Mouse (Mus musculus): ENCODE results near the gene Myl6. TPM values are rescaled to one million over a fixed set of nuclear protein-coding genes. Genes with fewer than 3 reads are reported as not detected.
"Not testable (repeated sequence)": the region's sequence is repeated elsewhere in the genome, so short reads cannot be mapped to it uniquely, and the experiment has no call there.

Myl6 gene
- polyA plus RNA-seq, 1 experiment from 2014 or later = 892 TPM

GRCm38 (mm10) chr10:128505974-128506373 is 12.0 kb upstream of the Myl6 start:
- H3K27ac ChIP-seq = no peak overlapping the region
- no peak overlapping the region for H3K4me2 ChIP-seq
- H3K27me3 ChIP-seq (replicated peaks) = no peaks in the 10 kb centered on the region
- no peak overlapping the region for H3K4me3 ChIP-seq
- no peak for ATAC-seq (replicated peaks)
- no peaks in the 10 kb centered on the region for H3K4me1 ChIP-seq
- no peaks in the 10 kb centered on the region for H3K9me3 ChIP-seq
- H3K36me3 ChIP-seq (replicated peaks) = no peaks in the 10 kb centered on the region
- H3K9ac ChIP-seq = no peak overlapping the region
- WGBS = 96% methylated on average over 14 of the region's 14 CpGs

- H3K4me2 ChIP-seq; H3K4me3 ChIP-seq; ATAC-seq (replicated peaks); H3K9me3 ChIP-seq; H3K27ac ChIP-seq; H3K4me1 ChIP-seq; H3K9ac ChIP-seq; H3K36me3 ChIP-seq (replicated peaks); H3K27me3 ChIP-seq (replicated peaks): not testable (repeated sequence)
- 83% methylated on average over 5 of the region's 5 CpGs for WGBS
Observed at GRCm38 (mm10) chr10:128505371-128505667, 11.4 kb upstream of the Myl6 start.

- no peak overlapping the region for H3K27ac ChIP-seq
- WGBS = 83% methylated on average over 9 of the region's 9 CpGs
- no peak for ATAC-seq (replicated peaks)
Observed at GRCm38 (mm10) chr10:128504641-128505370, 10.9 kb upstream of the Myl6 start.

GRCm38 (mm10) chr10:128504012-128504411 is 10.1 kb upstream of the Myl6 start:
- no peak overlapping the region for H3K4me3 ChIP-seq

More at GRCm38 (mm10) chr10:128504641-128505370, 10.9 kb upstream of the Myl6 start:
- H3K4me1 ChIP-seq = no peaks in the 10 kb centered on the region
- no peak overlapping the region for H3K4me3 ChIP-seq
- no peak overlapping the region for H3K9ac ChIP-seq
- no peaks in the 10 kb centered on the region for H3K27me3 ChIP-seq (replicated peaks)
- no peaks in the 10 kb centered on the region for H3K9me3 ChIP-seq
- H3K36me3 ChIP-seq (replicated peaks) = no peaks in the 10 kb centered on the region
- H3K4me2 ChIP-seq = no peak overlapping the region

GRCm38 (mm10) chr10:128503532-128503931 is 9.6 kb upstream of the Myl6 start:
- H3K27me3 ChIP-seq (replicated peaks) = no peaks in the 10 kb centered on the region
- H3K9ac ChIP-seq = no peak overlapping the region
- no peak for ATAC-seq (replicated peaks)
- H3K9me3 ChIP-seq = no peaks in the 10 kb centered on the region
- WGBS = 74% methylated on average over 8 of the region's 8 CpGs
- H3K36me3 ChIP-seq (replicated peaks) = no peaks in the 10 kb centered on the region
- H3K4me1 ChIP-seq = peaks cover 7% of the 10 kb centered on the region
- H3K4me2 ChIP-seq = no peak overlapping the region
- H3K27ac ChIP-seq = no peak overlapping the region
- no peak overlapping the region for H3K4me3 ChIP-seq

More at GRCm38 (mm10) chr10:128504012-128504411, 10.1 kb upstream of the Myl6 start:
- H3K27ac ChIP-seq = no peak overlapping the region
- ATAC-seq (replicated peaks) = no peak
- WGBS = 96% methylated on average over 3 of the region's 3 CpGs
- H3K4me1 ChIP-seq = peaks cover 7% of the 10 kb centered on the region
- H3K4me2 ChIP-seq = no peak overlapping the region
- H3K27me3 ChIP-seq (replicated peaks) = no peaks in the 10 kb centered on the region
- H3K9ac ChIP-seq = no peak overlapping the region
- no peaks in the 10 kb centered on the region for H3K36me3 ChIP-seq (replicated peaks)
- no peaks in the 10 kb centered on the region for H3K9me3 ChIP-seq

- WGBS = 82% methylated on average over 5 of the region's 5 CpGs
- no peak for ATAC-seq (replicated peaks)
- H3K27ac ChIP-seq = no peak overlapping the region
- H3K36me3 ChIP-seq (replicated peaks) = no peaks in the 10 kb centered on the region
- H3K4me3 ChIP-seq = no peak overlapping the region
- peaks cover 13% of the 10 kb centered on the region for H3K4me1 ChIP-seq
- H3K4me2 ChIP-seq = no peak overlapping the region
- H3K9me3 ChIP-seq = no peaks in the 10 kb centered on the region
- H3K27me3 ChIP-seq (replicated peaks) = no peaks in the 10 kb centered on the region
- no peak overlapping the region for H3K9ac ChIP-seq
Observed at GRCm38 (mm10) chr10:128502341-128502740, 8.4 kb upstream of the Myl6 start.

GRCm38 (mm10) chr10:128499116-128499671 is 5.2 kb upstream of the Myl6 start:
- ATAC-seq (replicated peaks) = peak; percentile 19
- Histone ChIP-seq H3K36me3 (replicated peaks) (no peaks in the 10 kb centered on the region), H3K27me3 (replicated peaks) (no peaks in the 10 kb centered on the region), H3K9ac (peak overlapping the region; percentile 43), H3K27ac (peak overlapping the region; percentile 72), H3K4me3 (peak overlapping the region; percentile 77), H3K4me1 (peaks cover 21% of the 10 kb centered on the region), H3K4me2 (peak overlapping the region; percentile 83), H3K9me3 (no peaks in the 10 kb centered on the region)
- 1% methylated on average over 21 of the region's 21 CpGs for WGBS

GRCm38 (mm10) chr10:128498590-128498989 is 4.6 kb upstream of the Myl6 start, which contains the start of gene Myl6b:
Myl6b (minus strand) TSS chr10:128498685.
- Histone ChIP-seq H3K27me3 (replicated peaks) (no peaks in the 10 kb centered on the region), H3K4me2 (peak within 1 kb of the TSS; percentile 83), H3K4me3 (peak within 1 kb of the TSS; percentile 77), H3K27ac (peak within 1 kb of the TSS; percentile 72), H3K36me3 (replicated peaks) (no peaks in the 10 kb centered on the region), H3K9ac (peak within 1 kb of the TSS; percentile 43), H3K9me3 (no peaks in the 10 kb centered on the region), H3K4me1 (peaks cover 21% of the 10 kb centered on the region)
- WGBS = under 1% methylated on average over 27 of the region's 27 CpGs
- peak; percentile 80 for ATAC-seq (replicated peaks)

- Histone ChIP-seq H3K36me3 (replicated peaks) (no peaks in the 10 kb centered on the region), H3K27ac (no peak overlapping the region), H3K27me3 (replicated peaks) (no peaks in the 10 kb centered on the region), H3K4me3 (no peak overlapping the region), H3K9me3 (no peaks in the 10 kb centered on the region), H3K4me2 (no peak overlapping the region), H3K9ac (no peak overlapping the region), H3K4me1 (peaks cover 25% of the 10 kb centered on the region)
- ATAC-seq (replicated peaks) = no peak
- WGBS = 38% methylated on average over 6 of the region's 6 CpGs
Observed at GRCm38 (mm10) chr10:128497134-128497737, 3.3 kb upstream of the Myl6 start.

- Histone ChIP-seq H3K36me3 (replicated peaks) (peaks cover under 1% of the 10 kb centered on the region; the same call in 1 of the 2 replicates), H3K9ac (no peak overlapping the region), H3K27ac (no peak overlapping the region), H3K9me3 (no peaks in the 10 kb centered on the region), H3K4me2 (no peak overlapping the region), H3K27me3 (replicated peaks) (no peaks in the 10 kb centered on the region), H3K4me1 (peaks cover 32% of the 10 kb centered on the region), H3K4me3 (no peak overlapping the region)
- 22% methylated on average over 6 of the region's 6 CpGs for whole genome bisulfite sequencing
- no peak for ATAC-seq (replicated peaks)
Observed at GRCm38 (mm10) chr10:128496509-128497077, 2.6 kb upstream of the Myl6 start.

GRCm38 (mm10) chr10:128495903-128496302 is 2.0 kb upstream of the Myl6 start:
- peaks cover 39% of the 10 kb centered on the region for H3K4me1 ChIP-seq
- H3K4me2 ChIP-seq = no peak overlapping the region
- peaks cover 6% of the 10 kb centered on the region; the same call in 1 of the 2 replicates for H3K36me3 ChIP-seq (replicated peaks)
- WGBS = 79% methylated on average over 4 of the region's 4 CpGs
- H3K9ac ChIP-seq = no peak overlapping the region
- H3K9me3 ChIP-seq = no peaks in the 10 kb centered on the region
- H3K27ac ChIP-seq = no peak overlapping the region
- H3K4me3 ChIP-seq = no peak overlapping the region
- no peaks in the 10 kb centered on the region for H3K27me3 ChIP-seq (replicated peaks)
- no peak for ATAC-seq (replicated peaks)

GRCm38 (mm10) chr10:128495270-128495669 is 1.3 kb upstream of the Myl6 start:
- Histone ChIP-seq H3K4me2 (peak overlapping the region; percentile 85; the same call in 1 of the 2 replicates), H3K36me3 (replicated peaks) (peaks cover 10% of the 10 kb centered on the region), H3K9me3 (no peaks in the 10 kb centered on the region), H3K4me1 (peaks cover 45% of the 10 kb centered on the region), H3K27ac (peak overlapping the region; percentile 97), H3K9ac (peak overlapping the region; percentile 67; the same call in 1 of the 2 replicates), H3K4me3 (peak overlapping the region; percentile 81; the same call in 1 of the 2 replicates), H3K27me3 (replicated peaks) (no peaks in the 10 kb centered on the region)
- WGBS = 81% methylated on average over 2 of the region's 2 CpGs
- ATAC-seq (replicated peaks) = no peak

All from midbrain, embryonic 15.5 days (tissue).